Mouse (Mus musculus): Measurements from ENCODE around the gene Mrpl49.

DNA sequence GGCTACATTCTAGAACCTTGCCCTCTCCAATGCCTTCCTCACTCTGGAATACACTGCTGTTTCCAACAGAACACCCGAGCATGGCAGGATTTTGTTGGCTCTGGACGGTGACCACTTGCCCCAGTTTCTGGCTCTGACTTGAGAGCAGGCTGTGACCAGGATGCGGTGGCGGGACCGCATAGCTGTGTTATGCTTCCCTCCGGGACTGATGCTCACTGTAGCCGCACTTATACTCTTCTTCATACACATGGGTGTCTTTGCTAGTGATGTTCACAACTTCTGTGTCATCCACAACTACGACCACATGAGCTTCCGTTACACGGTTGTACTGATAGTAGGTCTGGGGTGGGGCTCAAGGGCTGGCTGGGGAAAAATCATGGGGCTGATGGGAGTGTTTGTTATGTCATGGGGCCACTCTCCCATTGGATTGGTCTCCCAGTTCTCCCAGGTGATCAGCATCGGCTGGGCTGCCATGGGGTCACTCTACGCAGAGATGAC is 22.4 kb upstream of the Mrpl49 start, which contains the start of gene Tmem262:
- TF ChIP-seq POLR2A (IDR thresholded peaks at IDR 0.05; ENCODE audit: borderline replicate concordance, control insufficient read depth, low read depth, low read length) (no peak), CTCF (IDR thresholded peaks at IDR 0.05; ENCODE audit: control insufficient read depth, insufficient read depth, low read length) (no peak)

Measured in bone marrow, adult 2 months (tissue).